Mouse (Mus musculus) heart, postnatal 36 days (tissue): ENCODE measurements around the gene Mtg2. TPM values are rescaled to one million over a fixed set of nuclear protein-coding genes. Genes with fewer than 3 reads are reported as not detected.

Source experiments
- DNase-seq, 2 experiments: peaks; one replicate each; pipeline ENCODE4 v3.0.0; 2021 to 2022
- intact Hi-C: fragments of 180-260 bp; cut with DNase I; formaldehyde crosslinking; loops from one replicate; pipeline ENCODE4 v1.15.1; 2025
- total RNA-seq, 2 experiments: library from RNA; stranded (reverse); gene quantifications; 2 replicates each; pipeline ENCODE4 v1.2.3; 2021

Mtg2 gene
- total RNA-seq, 2 experiments from 2014 or later: 27.1 to 30.0 TPM

- peak in 1 of 2 experiments; percentile 51 for DNase-seq
- intact Hi-C loops: no loop called here
These were observed 55.8 kb downstream of the Mtg2 start for GRCm38 (mm10) chr2:180126195-180126594.

DNA sequence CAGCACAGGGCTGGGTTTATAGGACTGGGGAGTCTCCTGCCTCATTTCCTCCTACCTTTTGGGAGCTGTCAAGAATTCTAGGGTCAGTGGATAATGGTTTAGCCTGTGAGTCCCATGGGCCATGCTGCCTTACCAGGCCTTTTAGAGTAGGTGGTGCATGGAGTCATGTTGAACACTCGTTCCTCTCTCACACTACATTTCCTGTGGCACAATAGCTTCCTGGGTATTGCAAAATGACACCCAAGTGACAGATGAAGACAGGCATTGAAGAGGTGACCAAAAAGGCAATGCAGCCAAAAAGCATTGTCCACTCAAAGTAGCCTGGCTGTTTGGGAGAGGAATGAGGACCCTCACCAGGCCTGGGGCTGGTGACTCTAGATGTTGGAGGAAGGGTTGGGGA, 57.3 kb downstream of the Mtg2 start:
- no peak for DNase-seq
- intact Hi-C loops: no loop called here

GRCm38 (mm10) chr2:180133231-180133630, 62.8 kb downstream of the Mtg2 start:
- intact Hi-C loops: no loop called here
- no peak for DNase-seq

DNA sequence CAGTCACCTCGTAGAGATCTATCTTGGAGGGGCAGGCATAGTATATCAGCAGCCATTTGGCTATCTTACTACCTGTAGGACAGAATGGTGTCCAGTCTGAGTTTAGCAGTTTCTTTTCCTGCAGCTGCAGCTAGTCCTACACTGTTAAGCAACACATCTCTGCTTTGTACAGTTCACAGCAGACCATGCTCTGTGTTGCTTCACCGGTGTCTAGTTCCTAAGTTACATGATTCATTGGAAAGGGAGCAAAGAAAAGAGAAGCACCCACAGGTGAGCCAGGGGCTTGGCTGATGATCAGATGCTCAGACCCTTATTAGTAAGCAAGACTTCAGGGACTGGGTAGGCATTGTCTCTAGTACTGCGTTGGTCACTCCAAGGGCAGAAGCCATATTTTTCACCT, 63.5 kb downstream of the Mtg2 start:
- intact Hi-C loops: no loop called here
- no peak for DNase-seq

DNA sequence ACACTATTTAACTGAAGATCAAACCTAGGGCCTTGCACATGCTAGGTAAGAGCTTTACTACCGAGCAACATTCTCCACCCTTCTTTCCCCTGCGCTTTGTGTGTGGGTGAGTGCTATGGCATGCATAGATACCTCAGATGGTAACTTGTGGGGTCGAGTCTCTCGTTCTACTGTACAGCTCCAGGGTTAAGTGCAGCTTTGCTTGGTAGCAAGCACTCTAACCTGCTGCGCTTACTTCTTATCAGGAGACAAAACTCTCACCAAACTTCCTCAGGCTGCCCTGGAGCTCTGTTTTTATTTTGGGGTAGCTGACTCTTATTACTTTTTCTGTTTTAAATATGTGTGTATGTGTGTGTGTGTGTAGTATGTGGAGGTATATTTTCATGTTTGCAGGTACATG, 65.0 kb downstream of the Mtg2 start:
- intact Hi-C loops: no loop called here
- DNase-seq: no peak

Other genes starting within 250 kb of the Mtg2 start
- 10 to 100 TPM; 15.5 to 21.3 TPM for gene Taf4, start 93.9 kb upstream of the Mtg2 start, total RNA-seq
- 10 to 100 TPM; 64.3 to 64.7 TPM for gene Lsm14b, start 45.6 kb upstream of the Mtg2 start, total RNA-seq
- 100 to 1,000 TPM; 166 to 176 TPM for gene Psma7, start 28.2 kb upstream of the Mtg2 start, total RNA-seq
- 1 to 10 TPM; 2.0 to 2.4 TPM for gene Ss18l1, start 28.1 kb upstream of the Mtg2 start, total RNA-seq
- under 1 TPM in 1 of 2 experiments, not detected in 1; 0.19 TPM for gene Hrh3, start 33.9 kb downstream of the Mtg2 start, total RNA-seq
- gene Osbpl2, start 48.7 kb downstream of the Mtg2 start, total RNA-seq: 10 to 100 TPM; 36.0 to 36.2 TPM
- 10 to 100 TPM; 86.6 to 89.7 TPM for gene Adrm1, start 100.9 kb downstream of the Mtg2 start, total RNA-seq
- 10 to 100 TPM; 70.7 to 76.3 TPM for gene Lama5, start 155.3 kb downstream of the Mtg2 start, total RNA-seq
- gene Rps21, start 186.8 kb downstream of the Mtg2 start, total RNA-seq: 100 to 1,000 TPM; 500 to 574 TPM
- gene Cables2, start 202.9 kb downstream of the Mtg2 start, total RNA-seq: 10 to 100 TPM; 11.2 to 13.5 TPM
- not detected for gene Rbbp8nl, start 219.3 kb downstream of the Mtg2 start, total RNA-seq